Mouse (Mus musculus) brain, embryonic 14.5 days (tissue): ENCODE data around the gene N4bp2. TPM values are rescaled to one million over a fixed set of nuclear protein-coding genes. Genes with fewer than 3 reads are reported as not detected.
A peak's percentile ranks its signal among the peaks of the same experiment; 100 is the strongest.
"Not testable (repeated sequence)": the region's sequence is repeated elsewhere in the genome, so short reads cannot be mapped to it uniquely, and the experiment has no call there.

Experiments
- DNase-seq: peaks from one replicate; pipeline ENCODE4 v3.0.0-alpha.2; 2011; ENCODE audit warnings: low read depth
- CTCF ChIP-seq: fragments of 200-500 bp; IDR thresholded peaks from 2 replicates; pipeline ENCODE4 v1.5.1; 2012; ENCODE audit warnings: inconsistent platforms, mild to moderate bottlenecking, moderate library complexity, borderline replicate concordance; ENCODE audit not compliant: insufficient read depth, insufficient read length; ENCODE audit errors: extremely low read depth
- POLR2A ChIP-seq: fragments of 200-500 bp; IDR thresholded peaks from 2 replicates; pipeline ENCODE4 v1.6.1; 2012; ENCODE audit warnings: mild to moderate bottlenecking, inconsistent platforms, borderline replicate concordance; ENCODE audit not compliant: poor library complexity, insufficient read depth, insufficient read length, severe bottlenecking; ENCODE audit errors: extremely low read depth
- polyA plus RNA-seq: library from polyadenylated mRNA; depleted of rRNA; stranded (reverse); fragments of >200 nt; gene quantifications from 2 replicates; pipeline ENCODE4 v1.2.3, GENCODE M21; 2012

Gene N4bp2
- polyA plus RNA-seq, 1 experiment = 31.4 TPM

- TF ChIP-seq CTCF (no peak), POLR2A (no peak)
- no peak for DNase-seq
Observed at GRCm38 (mm10) chr5:65768007-65768406, 4.7 kb downstream of the N4bp2 start.

- no peak for TF ChIP-seq CTCF
- no peak for TF ChIP-seq POLR2A
- DNase-seq = no peak
Observed at GRCm38 (mm10) chr5:65770065-65770464, 6.7 kb downstream of the N4bp2 start.

GRCm38 (mm10) chr5:65770493-65770892 is 7.2 kb downstream of the N4bp2 start:
- DNase-seq = no peak
- TF ChIP-seq CTCF = no peak
- no peak for TF ChIP-seq POLR2A

GRCm38 (mm10) chr5:65773957-65774356 is 10.6 kb downstream of the N4bp2 start:
- DNase-seq = not testable (repeated sequence)

GRCm38 (mm10) chr5:65776166-65776565 is 12.8 kb downstream of the N4bp2 start:
- no peak for DNase-seq
- TF ChIP-seq CTCF = no peak
- TF ChIP-seq POLR2A = no peak

- no peak for TF ChIP-seq POLR2A
- TF ChIP-seq CTCF = no peak
- no peak for DNase-seq
Observed at GRCm38 (mm10) chr5:65776907-65777306, 13.6 kb downstream of the N4bp2 start.

- DNase-seq = not testable (repeated sequence)
Observed at GRCm38 (mm10) chr5:65778986-65779385, 15.7 kb downstream of the N4bp2 start.

GRCm38 (mm10) chr5:65779401-65780063 is 16.2 kb downstream of the N4bp2 start:
- TF ChIP-seq POLR2A (no peak), CTCF (no peak)
- peak; percentile 78 for DNase-seq

- TF ChIP-seq CTCF (no peak), POLR2A (no peak)
- DNase-seq = no peak
Observed at GRCm38 (mm10) chr5:65781147-65781715, 17.9 kb downstream of the N4bp2 start.

- no peak for TF ChIP-seq CTCF
- TF ChIP-seq POLR2A = no peak
- no peak for DNase-seq
Observed at GRCm38 (mm10) chr5:65781769-65782715, 18.7 kb downstream of the N4bp2 start.

GRCm38 (mm10) chr5:65790604-65791225 is 27.4 kb downstream of the N4bp2 start:
- TF ChIP-seq POLR2A (no peak), CTCF (no peak)
- DNase-seq = no peak

GRCm38 (mm10) chr5:65794202-65794601 is 30.9 kb downstream of the N4bp2 start:
- DNase-seq = no peak
- TF ChIP-seq POLR2A (no peak), CTCF (no peak)

- DNase-seq = no peak
- TF ChIP-seq POLR2A = no peak
- TF ChIP-seq CTCF = no peak
Observed at GRCm38 (mm10) chr5:65794702-65795101, 31.4 kb downstream of the N4bp2 start.
